Mouse (Mus musculus) heart, adult 11 months (tissue): ENCODE data around the gene Kazn.
A peak's percentile ranks its signal among the peaks of the same experiment; 100 is the strongest.

Experiments used
- DNase-seq: peaks from one replicate; pipeline ENCODE4 v3.0.0; 2022

The Kazn gene

DNA sequence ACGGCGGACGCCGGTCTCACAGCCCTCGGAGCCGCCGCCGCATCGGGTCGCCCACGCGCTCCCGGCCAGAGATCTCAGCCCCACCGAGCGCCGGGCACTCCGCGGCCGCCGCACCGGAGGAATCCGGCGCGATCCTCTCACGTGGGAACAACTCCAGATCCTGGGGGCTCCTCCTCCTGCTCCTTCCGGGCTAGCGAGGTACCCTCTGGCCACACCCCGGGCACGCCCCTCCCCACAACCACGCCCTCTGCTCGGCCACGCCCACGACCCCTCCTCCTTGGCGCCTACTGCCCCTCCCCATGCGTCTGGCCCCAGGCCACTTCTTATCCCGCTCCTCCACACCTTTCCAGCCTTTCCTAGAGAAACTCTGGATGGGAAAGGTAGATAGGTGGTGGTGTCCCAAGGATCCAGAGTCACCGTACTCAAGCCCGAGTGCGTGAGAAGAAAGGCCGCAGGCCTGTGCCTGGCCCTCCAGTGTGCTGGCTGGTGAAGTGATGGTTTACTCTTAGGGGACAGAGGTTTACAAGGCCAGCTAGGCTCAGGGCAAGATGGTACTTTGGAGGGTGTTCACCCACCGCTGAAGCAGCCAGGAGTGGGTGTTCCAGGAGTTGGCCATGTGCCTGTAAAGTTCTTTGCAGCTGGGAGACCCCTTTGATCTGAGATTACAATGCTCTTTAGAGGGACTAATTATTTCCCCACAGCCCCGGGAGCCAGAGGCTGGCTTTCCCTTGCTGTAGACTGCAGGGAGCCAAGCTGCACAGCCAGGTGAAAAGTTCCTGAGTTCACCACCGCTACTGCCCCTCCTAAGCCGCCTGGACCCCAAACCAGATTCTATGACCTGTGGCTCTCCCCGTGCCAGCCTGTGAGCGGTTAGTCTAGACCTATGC is at the start of gene Kazn:
Kazn (minus strand) TSS at position 162 of the 887 bp plus-strand sequence.
- DNase-seq: peak; percentile 98

DNA sequence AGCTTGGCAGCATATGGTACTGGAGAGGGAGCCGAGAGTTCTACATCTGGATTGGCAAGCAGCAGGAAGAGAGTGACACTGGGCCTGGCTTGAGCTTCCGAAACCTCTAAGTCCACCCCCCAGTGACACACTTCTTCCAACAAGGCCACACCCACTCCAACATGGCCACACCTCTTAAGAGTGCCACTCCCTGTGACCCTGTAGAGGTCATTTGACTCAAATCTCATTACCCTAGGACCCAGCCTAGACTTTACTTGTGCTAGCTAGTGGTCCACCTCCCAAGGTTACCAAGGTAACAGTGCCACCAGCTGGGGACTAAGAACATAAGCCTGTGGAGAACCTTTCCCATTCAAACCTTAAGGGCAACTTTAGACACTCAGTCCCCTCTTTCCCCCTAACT is 46.3 kb upstream of the Kazn start:
- no peak for DNase-seq

DNA sequence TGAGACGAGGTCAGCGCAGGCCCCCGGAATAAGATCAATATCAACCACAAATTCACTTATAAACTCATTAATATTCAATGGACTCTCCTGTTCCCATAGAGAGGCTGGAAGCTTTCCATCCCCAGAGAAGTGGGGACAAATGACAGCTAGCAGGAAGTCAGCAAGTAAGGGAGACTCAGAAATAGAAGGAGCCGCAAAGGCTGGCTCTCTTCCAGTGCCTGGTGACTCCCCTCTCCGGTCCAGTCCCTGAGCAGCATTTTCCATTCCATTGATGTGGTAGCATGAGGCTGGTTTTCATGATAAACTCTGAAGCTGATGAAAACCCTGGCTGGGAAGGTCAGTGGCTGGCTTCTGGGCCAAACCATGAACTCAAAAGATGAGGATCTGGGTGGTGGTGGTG is 44.7 kb upstream of the Kazn start:
- DNase-seq: no peak

DNA sequence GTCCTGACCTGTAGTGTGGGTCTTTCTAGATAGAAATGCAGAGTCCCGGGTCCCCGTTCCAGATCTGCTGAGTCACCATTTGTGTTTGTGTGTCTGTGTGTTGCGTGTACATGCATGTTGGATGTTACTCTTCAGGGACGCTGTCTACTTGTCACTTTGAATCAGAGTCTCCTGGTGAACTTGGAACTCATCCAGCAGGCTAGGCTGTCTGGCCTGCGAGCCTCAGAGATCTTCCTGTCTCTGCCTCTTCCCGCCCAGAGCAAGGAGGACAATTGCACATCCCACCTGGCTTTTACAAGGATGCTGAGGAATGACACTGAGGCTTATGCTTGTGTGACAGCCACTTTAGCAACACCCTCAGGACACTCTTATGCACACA is 39.0 kb upstream of the Kazn start:
- DNase-seq: no peak

DNA sequence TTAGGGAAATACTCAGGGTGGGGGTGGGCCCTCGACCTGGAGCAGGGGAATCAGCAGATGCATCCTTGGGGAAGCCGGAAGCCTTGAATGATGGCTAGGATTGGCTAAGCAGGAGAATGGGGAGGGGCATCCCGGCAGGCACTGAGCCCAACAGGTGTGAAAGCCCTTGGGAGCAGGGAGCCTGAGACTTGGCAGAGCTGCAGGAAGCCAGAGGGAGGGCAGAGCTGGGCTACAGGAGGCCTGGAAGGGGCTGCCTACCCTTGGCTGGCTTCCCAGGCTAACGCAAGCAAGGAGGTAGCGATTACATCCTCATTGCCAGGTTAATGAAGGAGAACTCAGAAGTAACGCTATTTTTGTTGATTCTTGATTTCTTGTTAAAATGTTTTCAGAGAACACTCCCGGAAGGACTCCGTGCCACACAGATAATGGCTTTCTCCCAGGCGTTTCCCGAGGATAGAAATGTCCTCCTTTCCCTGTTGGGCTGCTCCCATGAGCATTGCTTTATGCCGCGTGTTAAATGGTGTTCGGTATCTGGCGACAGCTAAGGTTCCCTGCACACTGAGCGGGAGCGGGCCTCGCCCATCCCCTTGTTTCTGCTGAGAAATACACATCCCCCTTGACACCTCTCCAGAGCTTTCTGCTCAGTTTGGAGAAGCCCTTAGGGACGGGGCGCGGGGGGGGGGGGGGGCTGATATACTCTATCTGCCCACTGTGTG is 38.4 kb upstream of the Kazn start:
- DNase-seq: no peak

DNA sequence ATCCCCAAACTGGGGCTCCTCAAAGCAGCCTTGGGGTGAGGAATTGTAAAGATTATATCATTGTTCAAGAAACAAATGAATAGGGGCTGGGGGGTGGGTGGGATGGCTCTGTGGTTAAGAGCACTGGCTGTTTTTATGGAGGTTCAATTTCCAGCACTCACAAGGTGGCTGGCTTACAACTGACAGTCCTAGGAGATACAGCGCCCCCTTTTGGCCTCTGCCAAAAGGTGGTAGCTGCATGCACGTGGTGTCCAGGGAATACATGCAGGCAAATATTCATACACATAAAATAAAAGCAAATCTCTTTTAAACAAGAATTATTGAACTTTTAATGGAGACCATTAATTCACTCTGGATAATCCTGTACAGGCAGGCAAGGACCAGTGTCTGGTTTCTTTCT is 36.0 kb upstream of the Kazn start:
- no peak for DNase-seq

DNA sequence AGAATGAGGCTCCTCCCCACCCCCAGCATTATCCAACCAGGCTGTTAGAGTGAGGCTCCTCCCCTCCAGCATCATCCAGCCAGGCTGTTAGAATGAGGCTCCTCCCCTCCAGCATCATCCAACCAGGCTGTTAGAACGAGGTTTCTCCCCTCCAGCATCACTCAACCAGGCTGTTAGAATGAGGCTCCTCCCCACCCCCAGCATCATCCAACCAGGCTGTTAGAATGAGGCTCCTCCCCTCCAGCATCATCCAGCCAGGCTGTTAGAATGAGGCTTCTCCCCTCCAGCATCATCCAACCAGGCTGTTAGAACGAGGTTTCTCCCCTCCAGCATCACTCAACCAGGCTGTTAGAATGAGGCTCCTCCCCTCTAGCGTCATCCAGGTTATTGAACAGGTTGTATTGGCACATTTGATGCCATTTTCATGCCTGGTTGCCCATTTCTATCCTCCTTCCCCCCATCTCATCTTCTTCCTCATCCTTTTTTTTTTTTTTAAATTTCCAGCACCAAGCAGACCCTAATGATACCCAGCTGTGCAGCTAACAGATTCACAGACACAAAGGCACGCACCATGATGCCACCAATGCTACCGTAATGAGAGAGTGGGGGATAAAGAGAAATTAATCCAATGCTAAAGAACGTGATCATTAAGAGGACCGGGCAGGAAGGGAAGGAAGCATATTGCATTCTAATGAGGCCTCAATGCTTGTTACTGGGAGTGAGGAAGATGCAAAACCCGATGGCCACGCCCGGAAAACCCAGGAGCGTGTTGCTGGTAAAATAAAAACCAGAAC is 35.4 kb upstream of the Kazn start:
- no peak for DNase-seq

DNA sequence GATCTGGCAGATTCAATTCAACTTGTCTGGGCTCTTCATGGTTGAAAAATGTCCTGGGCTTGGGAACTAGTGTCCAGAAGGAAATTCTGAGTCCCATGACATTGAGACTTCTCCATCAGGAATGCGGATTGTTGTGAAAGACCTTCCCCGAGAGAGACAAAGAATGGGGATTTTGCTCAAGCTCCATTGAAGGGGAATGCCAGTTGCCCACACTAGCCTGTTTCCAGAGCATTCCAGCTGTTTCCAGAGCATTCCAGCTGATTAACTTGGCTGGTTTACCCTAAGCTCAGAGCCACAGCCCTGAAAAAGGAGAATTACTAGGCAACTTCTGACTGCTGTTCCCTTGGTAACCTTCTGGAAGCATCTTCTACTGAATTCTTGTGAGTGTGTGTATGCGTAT is 32.3 kb upstream of the Kazn start:
- peak; percentile 96 for DNase-seq

DNA sequence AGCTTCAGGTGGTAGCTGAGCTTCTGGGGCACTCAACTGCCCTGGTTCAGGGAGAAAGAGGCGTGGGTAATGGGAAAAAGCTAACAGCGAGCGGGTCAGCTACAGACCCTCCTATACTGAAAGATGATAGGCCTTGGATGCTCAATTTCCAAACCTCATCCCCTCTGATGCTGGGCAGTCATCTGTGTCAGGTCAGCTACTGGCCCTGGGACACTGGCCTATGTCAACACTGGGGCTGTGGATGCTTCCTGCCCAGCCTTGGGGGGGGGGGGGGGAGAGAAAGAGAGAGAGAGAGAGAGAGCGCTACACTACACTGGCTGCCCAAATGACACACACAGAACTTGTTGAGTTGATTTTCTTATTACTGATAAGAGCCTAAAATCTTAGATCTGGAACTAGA is 28.6 kb upstream of the Kazn start:
- DNase-seq: no peak

DNA sequence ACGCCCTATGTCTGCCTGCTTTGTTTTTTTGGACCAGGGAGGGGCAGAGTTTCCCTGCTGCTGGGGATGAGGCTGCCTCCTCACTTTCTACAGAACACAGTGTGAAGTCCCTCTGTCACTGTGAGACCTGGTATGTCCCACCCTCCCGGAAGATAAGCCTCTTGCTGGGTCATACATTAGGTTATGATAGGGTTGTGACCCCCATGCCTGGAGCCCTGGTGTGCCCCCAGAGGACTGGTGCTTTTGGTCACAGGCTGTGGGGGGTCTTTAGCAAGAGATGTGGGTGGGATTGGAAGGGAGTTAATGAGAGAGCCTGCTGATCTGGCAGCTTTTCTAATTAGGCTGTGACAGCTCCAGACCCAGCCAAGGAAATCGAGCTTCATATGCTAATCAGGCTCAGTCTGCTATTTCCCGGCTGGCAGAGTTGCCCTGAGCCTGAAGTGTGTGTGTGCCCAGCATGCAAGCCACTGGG is 28.2 kb upstream of the Kazn start:
- no peak for DNase-seq

DNA sequence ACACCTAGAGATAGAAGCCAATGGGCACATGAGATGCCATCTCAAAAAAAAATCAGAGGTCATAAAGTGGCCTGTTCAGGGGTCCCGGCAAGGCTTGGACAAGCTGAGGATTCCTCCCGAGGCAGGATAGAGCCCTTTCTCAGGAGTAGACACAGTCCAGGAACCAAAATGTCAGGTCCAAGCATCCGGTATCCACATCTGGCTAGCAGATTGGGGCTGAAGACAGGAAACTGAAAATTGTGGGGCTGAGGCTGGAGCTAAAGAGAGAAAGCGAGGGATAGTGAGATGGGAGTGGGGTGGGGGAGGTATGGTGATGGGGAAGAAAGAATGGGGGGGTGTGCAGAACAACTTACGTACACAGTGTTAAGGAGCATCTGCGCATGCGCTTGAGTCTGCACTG is 25.1 kb upstream of the Kazn start:
- DNase-seq: no peak

DNA sequence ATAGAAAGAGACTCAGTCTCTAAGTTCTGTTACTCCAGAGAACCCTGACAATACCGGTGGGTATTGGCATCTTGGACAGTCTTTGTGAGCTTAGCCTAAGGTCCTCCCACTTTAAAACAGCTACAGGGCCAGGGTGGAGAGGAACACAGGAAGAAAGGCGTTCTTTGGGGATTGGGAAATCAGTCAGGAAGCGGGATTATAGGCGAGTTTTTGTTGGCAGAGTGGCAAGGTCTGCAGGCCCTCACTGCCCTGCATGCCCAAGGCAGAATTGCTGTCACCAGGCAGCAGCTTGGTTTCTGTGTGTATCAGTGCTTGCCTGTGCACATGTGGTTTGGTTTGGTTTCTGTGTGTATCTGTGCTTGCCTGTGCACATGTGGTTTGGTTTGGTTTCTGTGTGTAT is 22.5 kb upstream of the Kazn start:
- DNase-seq: no peak

DNA sequence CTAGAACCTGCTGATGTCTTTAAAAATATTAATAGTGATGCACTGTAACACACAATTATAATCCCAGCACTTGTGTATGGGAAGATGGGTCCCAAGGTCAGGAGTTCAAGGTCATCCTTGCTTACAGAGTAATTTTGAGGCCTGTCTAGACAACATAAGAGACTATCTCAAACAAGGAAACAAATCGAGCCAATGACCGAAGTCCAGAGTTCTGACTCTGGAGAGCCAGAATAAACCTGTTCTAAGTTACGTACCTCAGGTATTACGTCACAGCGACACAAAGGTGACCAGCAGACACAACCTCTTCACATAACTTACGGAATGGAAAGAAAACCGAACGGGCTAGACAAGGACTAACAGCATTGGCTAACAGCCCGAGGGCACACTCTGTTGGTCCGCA is 19.5 kb upstream of the Kazn start:
- DNase-seq: no peak

DNA sequence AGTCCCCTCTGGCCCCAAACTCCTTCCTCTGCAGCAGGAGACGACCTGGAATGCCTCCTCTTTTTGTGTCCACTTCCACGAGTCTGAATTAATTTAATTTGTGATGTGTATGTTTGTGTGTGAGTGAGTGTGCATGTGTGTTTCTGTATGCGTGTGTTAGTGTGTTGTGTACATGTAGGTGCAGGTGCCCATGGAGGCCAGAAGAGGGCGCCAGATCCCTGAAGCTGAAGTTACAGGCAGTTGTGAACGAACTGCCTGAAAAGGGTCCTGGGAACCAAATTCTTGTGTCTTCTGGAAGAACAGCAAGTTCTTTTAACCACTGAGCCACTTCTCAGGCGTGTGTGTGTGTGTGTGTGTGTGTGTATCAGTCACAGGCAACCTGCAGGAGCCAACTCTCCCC is 14.9 kb upstream of the Kazn start:
- no peak for DNase-seq

DNA sequence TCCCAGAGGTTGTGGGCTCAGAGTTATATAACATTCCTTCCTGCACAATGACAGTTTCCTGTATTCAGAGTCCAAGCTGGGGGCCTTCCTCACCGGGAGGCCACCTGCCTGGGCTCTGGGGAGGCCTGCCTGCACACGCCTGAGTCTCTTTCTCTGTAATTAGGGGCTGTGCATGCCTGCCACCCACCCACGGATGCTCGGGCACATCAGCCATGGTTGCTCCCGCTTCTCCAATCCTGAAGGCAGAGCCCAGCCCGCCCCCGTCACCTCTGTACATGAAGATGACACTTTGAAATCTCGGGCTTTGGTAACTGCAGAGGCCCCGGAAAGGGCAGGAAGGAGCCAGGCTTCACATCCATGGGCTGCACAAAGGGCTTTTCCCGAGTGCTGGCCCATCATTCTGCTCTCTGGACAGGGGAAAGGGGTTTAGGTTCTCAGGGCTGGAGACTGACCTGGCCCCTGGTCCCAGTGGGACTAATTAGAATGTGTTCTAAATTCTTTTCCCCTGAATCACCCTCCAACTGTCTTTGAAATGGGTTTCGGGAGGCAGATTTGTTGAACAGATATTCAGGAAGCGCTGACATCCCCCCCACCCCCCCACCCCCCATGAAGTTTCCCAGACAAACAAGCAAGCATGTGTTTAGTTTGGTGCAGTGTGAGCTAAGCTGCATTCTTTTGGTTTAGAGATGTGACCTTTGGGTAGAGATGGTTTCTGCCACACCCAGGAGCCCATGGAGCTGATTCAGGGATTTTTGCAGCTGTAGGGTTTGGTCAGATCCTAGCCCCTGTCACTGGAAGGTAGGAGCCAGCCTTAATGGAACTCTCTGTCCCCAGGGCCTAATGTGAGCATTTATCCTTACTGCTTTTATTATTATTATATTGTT is 12.5 kb upstream of the Kazn start:
- DNase-seq: no peak

DNA sequence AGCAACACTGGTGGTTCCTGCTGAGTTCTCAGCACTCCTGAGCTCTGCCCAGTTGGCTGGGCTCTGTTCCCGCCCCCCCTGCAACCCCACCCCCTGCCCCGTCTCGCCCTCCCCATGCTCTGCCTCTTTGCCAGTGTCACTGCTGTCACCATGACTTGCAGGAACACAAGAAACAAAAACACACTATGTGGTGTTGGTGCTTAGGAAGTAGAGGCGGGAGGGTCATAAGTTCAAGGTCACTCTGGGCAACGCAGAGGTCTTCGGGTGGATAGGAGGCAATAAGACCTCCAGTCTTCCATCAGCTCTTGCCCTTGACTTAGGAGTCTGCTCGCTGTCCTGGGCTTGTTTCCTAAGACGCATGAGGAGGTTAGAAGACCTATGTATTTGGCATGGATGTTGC is 10.9 kb upstream of the Kazn start:
- no peak for DNase-seq

DNA sequence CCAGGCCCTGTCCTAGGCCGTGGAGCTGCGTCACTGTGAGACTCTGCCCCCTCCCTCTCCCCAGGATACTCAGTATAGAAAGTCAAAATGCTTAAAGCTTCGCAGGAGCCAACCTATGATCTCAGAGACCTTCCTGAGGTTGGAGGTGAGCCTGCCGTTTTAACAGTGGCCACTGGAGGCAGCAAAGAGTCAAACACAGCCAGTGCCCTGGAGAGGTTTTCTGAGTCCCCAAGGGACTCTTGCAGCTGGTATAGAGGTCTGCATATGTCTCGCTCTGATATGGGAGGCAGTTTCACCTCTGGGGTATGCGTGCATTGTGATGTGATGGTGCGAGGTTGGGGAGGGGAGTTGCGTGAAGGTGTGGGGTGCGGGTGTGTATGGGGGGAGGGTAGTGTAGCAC is 10.2 kb upstream of the Kazn start:
- no peak for DNase-seq

DNA sequence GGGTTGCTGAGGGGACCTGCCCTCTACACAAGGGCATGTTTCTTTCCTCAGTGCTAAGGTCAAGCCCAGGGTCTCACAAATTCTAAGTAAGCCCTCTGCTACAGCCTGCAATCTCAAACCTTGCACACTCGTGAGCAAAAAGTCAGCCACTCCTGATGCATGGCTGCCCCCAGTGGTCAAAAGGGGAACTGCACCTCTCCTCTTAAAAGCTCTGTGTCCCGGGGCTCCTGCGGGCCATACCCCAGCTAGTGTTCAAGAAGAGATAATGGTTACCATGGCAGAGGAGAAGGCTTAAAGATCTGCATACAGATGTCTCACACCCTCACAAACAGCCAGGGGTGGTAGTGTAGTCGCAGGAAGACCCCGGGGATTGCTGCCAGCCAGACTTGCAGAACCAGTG is 9.2 kb upstream of the Kazn start:
- peak; percentile 95 for DNase-seq

DNA sequence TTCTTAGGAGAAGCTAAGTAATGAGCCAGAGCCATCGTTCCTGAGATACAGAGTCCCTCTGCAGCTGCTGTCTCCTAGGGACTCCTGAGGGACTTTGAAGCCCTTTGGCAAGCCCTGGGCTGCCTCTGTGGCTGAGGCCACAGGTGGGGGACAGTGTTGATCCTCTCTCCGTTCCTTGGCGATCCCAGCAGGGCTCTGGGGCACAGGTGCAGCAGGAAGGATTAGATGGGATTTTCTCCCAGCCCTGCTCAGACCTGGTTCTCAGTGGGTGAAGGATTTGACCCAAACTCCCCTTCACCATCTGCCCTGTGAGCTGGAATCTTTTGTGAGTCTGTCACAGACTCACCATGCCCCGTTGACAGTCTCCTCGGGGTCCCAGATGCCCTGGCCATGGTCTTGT is 7.5 kb upstream of the Kazn start:
- no peak for DNase-seq

DNA sequence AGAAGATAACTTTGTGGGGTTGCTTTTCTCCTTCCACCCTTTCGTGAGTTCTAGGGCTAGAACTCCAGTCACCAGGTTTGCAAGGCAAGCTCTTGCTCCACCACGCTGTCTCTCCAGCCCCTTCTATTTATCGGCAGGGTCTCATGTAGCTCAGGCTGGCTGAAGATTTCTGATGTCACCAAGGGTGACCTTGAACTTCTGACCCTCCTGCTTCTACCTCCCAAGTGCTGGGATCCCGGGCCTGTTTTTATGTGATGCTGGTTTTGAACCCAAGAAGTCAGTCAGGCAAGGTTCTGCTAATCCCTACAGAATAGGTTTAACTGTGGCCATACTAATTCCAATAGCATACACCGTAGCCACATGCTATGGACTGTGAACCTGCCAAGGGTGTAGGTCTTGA is 5.4 kb upstream of the Kazn start:
- DNase-seq: no peak

DNA sequence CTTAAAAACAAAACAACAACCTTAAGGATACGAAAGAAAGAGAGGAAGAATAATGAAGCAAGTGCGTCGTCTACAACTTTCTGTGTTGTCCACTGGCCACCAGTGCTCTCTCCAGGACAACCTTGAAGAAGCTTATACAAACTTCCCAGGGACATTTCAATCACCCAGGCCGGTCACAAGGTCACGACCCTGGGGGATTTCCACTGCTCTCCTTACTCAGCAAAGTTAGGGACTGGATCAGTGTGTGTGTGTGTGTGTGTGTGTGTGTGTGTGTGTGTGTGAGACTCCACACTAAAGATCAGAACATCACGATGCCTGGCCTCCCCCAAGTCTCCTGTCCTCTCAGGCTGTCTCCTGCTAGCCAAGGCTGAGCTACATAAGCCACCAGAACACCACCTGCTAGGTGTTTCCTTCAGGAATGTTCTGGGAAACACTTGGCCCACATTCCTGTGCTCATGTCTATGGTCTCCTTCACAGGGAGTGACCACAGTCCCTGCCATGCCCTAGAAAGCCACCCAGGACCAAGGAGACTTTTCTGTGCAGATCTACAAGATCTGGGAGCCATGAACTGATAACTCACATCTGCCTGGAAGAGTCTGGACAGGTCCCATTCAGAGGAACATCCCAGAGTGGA is 3.7 kb upstream of the Kazn start:
- no peak for DNase-seq

DNA sequence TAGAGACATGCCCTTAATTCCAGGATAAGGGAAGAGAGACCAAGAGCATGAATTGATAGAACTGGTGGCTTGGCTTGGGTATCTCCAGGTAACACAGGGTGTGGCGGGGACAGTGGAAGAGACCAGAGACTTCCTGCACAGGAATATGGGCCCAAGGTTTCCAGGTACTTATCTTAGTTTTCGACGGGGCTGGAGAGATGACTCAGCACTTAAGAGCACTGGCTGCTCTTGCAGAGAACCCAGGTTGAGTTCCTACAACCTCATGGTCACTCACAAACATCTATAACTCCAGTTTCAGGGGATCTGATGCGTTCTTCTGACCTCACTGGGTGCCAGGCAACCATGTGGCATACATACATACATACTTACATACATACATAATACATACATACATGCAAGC is 3.0 kb upstream of the Kazn start:
- no peak for DNase-seq
